Mouse (Mus musculus) gastrocnemius, postnatal 25 days (tissue): ENCODE data around the gene Rnf115. TPM values are rescaled to one million over a fixed set of nuclear protein-coding genes. Genes with fewer than 3 reads are reported as not detected.

Experiments used
- DNase-seq: peaks from one replicate; pipeline ENCODE4 v3.0.0; 2022
- total RNA-seq, 2 experiments: library from RNA; stranded (reverse); gene quantifications; 1 replicate in 1 of 2; 2 replicates in 1 of 2; pipeline ENCODE4 v1.2.3; 2021

Rnf115 gene
- total RNA-seq, 2 experiments from 2014 or later = 87.8 to 109 TPM

GRCm38 (mm10) chr3:96834587-96835348, 107.3 kb downstream of the Rnf115 start:
- no peak for DNase-seq

GRCm38 (mm10) chr3:96836414-96836813, 109.0 kb downstream of the Rnf115 start:
- no peak for DNase-seq

GRCm38 (mm10) chr3:96838996-96839645, 111.7 kb downstream of the Rnf115 start:
- no peak for DNase-seq

Other genes with a start within 250 kb of the Rnf115 start
- 100 to 1,000 TPM; 474 to 621 TPM for gene Hfe2, start 202.5 kb upstream of the Rnf115 start, total RNA-seq
- 100 to 1,000 TPM; 343 to 504 TPM for gene Txnip, start 169.7 kb upstream of the Rnf115 start, total RNA-seq
- gene Gm16253, start 150.7 kb upstream of the Rnf115 start, total RNA-seq = 1 to 10 TPM; 1.1 TPM
- gene Polr3gl, start 133.5 kb upstream of the Rnf115 start, total RNA-seq = 10 to 100 TPM; 34.0 to 38.1 TPM
- 1 to 10 TPM in 1 of 2 experiments, under 1 TPM in 1; 0.95 to 1.1 TPM for gene Ankrd34a, start 131.0 kb upstream of the Rnf115 start, total RNA-seq
- 1 to 10 TPM; 6.7 to 7.0 TPM for gene Lix1l, start 126.5 kb upstream of the Rnf115 start, total RNA-seq
- 10 to 100 TPM; 22.9 to 24.1 TPM for gene Rbm8a, start 97.7 kb upstream of the Rnf115 start, total RNA-seq
- gene Pex11b, start 92.3 kb upstream of the Rnf115 start, total RNA-seq = 10 to 100 TPM; 20.4 to 22.1 TPM
- gene Gm42957, start 92.2 kb upstream of the Rnf115 start, total RNA-seq = under 1 TPM; 0.10 to 0.13 TPM
- gene Itga10, start 82.1 kb upstream of the Rnf115 start, total RNA-seq = 1 to 10 TPM in 1 of 2 experiments, under 1 TPM in 1; 0.70 to 1.2 TPM
- under 1 TPM; 0.51 to 0.67 TPM for gene Ankrd35, start 57.5 kb upstream of the Rnf115 start, total RNA-seq
- 1 to 10 TPM; 6.5 to 6.9 TPM for gene Pias3, start 31.3 kb upstream of the Rnf115 start, total RNA-seq
- gene Nudt17, start 19.1 kb upstream of the Rnf115 start, total RNA-seq = under 1 TPM; 0.56 to 0.67 TPM
- gene Polr3c, start within 50 bp of the Rnf115 start, total RNA-seq = 10 to 100 TPM; 18.0 to 20.6 TPM
- gene Pdzk1, start 101.6 kb downstream of the Rnf115 start, total RNA-seq = not detected
- not detected for gene Cd160, start 101.7 kb downstream of the Rnf115 start, total RNA-seq
- gene Gja5, start 177.0 kb downstream of the Rnf115 start, total RNA-seq = 1 to 10 TPM; 2.8 to 6.2 TPM
- 10 to 100 TPM; 13.8 to 20.6 TPM for gene Gpr89, start 177.7 kb downstream of the Rnf115 start, total RNA-seq
- gene Gja8, start 198.4 kb downstream of the Rnf115 start, total RNA-seq = not detected